Mouse (Mus musculus) heart, adult 10 weeks (tissue): ENCODE measurements around the gene Rab39. TPM values are rescaled to one million over a fixed set of nuclear protein-coding genes. Genes with fewer than 3 reads are reported as not detected.

Experiments
- polyA plus RNA-seq: library from polyadenylated mRNA; stranded (reverse); fragments of 350-450 nt; fragmentation: Illumina TruSeq; extraction: RNeasy Lipid Tissue Mini Kit (QIAGEN cat#74804); gene quantifications from one replicate; pipeline ENCODE4 v1.2.3, GENCODE M21; 2014; ENCODE audit warnings: low read depth, low replicate concordance

Gene Rab39
- polyA plus RNA-seq: not detected

DNA sequence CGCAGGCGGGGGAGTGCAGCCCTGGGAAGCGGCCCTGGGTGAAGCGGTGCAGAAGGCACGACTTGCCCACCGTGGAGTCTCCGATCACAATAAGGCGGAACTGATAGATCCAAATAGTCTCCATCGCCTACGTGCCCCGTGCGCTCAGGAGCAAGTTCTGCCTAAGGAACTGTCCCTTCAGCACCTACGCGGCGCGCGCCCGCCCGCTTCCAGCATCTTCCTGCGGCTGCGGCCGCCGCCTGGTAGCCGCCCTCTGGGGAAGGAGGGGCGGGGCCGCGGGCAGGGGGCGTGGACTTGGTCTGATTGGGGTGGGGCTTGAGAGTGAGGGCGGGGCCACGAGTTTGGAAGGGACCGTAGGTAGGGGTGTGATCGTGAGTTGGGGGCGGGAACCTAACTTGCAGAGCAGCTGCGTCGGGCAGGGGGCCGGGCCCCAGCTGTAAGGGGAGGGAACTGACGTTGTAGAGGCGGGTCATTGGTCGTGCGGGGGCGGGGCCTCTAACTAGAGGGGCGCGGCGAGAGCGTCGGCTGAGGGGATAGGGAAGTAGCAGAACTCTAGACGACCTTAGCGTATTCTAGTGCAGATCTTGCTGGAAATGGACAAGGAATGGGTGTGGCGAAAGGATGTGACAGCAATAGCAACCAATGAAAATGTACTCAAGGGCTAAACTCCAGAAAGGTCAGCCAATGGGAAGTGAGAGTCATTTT is at the start of gene Rab39:
Rab39 (minus strand) TSS at position 241 of the 705 bp plus-strand sequence.

DNA sequence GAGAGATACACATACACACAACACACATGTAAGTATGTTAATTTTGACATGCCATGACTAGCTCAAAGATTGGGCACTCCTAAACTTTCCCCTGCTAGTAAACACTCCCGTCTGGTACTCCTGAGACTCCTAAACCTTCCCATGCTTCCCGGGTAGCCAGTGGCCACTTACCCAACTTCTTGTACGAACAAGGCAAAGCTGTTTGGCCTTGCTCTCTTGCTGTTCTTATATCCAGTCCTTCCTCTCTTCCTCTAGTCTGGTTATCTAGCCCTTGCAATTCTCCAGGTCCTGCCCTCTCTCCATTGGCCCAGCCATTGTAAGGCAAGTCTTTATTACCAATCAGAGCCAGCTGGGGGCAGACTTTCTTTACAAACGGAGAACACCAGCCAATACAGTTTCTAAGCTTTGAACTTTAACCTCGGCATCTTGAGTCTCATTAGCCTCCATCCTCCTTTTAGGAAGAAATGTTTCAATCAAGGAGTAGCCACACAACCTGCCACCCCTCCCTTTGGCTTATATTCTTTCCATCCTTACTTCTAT is 36.3 kb downstream of the Rab39 start, which contains the start of gene Cul5:
Cul5 (minus strand) TSS at position 335 of the 540 bp plus-strand sequence.

Other genes with a start within 250 kb of the Rab39 start
- 5.2 TPM for gene Atm, start 169.5 kb downstream of the Rab39 start, polyA plus RNA-seq
- gene Npat, start 169.2 kb downstream of the Rab39 start, polyA plus RNA-seq: 4.6 TPM
- gene Acat1, start 95.8 kb downstream of the Rab39 start, polyA plus RNA-seq: 393 TPM
- gene Cul5, start 36.2 kb downstream of the Rab39 start, polyA plus RNA-seq: 25.5 TPM
- gene Slc35f2, start 65.3 kb upstream of the Rab39 start, polyA plus RNA-seq: 0.29 TPM
- 237 TPM for gene Sln, start 143.9 kb upstream of the Rab39 start, polyA plus RNA-seq